Mouse (Mus musculus): ENCODE measurements at regions not wholly inside any gene's neighbourhood (a gene's known extent, or its start where the extent isn't known, plus 50 kb on each side); places are given as distances from the start of the nearest gene placed in this dataset.
A peak's percentile ranks its signal among the peaks of the same experiment; 100 is the strongest.
"Not testable (repeated sequence)": the region's sequence is repeated elsewhere in the genome, so short reads cannot be mapped to it uniquely, and the experiment has no call there.

DNA sequence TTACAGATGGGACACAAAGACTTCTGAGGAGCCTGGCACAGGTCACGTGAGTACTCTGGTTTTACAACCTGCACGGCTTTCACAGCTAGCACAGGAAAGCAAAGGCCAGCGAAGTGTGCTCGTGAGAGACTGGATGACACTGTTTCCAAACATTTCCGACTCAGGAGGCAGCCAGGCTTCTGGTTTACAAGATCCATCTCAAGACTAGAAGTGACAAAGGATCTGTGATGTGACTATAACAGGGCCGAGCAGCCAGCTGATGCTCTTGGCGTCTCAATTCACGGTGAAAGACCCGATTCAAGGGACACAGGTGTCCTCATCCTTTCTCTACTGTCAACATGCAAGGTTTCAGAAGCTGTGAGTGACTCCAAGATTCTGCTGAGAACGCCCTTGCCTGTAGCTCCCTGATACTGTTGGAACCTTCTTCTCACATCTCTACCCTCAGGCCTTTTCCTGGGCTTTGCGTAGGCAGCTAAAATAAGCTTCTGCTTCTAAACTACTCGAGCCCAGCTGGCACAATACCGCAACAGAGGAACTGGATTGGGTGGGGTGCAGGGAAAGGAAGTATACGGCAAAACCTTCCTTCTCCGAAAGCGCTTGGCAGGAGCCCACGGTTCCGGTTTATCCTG, 300.3 kb downstream of the Abcc12 start:
- DNase-seq (ENCODE audit: low spot score in 2 of 2), result peak; percentile 55 to 74

- peak; percentile 45 for DNase-seq (ENCODE audit: low spot score in 2 of 2)
Measured at GRCm38 (mm10) chr8:86275699-86276098, 304.8 kb downstream of the Abcc12 start.

GRCm38 (mm10) chr8:86273811-86274210, 306.7 kb downstream of the Abcc12 start:
- peak; percentile 43 to 66 for DNase-seq (ENCODE audit: low spot score in 2 of 2)

- no peak for DNase-seq (ENCODE audit: low spot score in 2 of 2)
Measured at GRCm38 (mm10) chr8:86272626-86273025, 307.9 kb downstream of the Abcc12 start.

- DNase-seq (ENCODE audit: low spot score in 2 of 2), result peak in 1 of 2 experiments; percentile 14
Measured at GRCm38 (mm10) chr8:86271477-86271876, 309.0 kb downstream of the Abcc12 start.

- no peak for DNase-seq (ENCODE audit: low spot score in 2 of 2)
Measured at GRCm38 (mm10) chr8:86258011-86258410, 322.5 kb downstream of the Abcc12 start.

- DNase-seq (ENCODE audit: low spot score in 2 of 2), result no peak
Measured at GRCm38 (mm10) chr8:86255431-86255830, 325.1 kb downstream of the Abcc12 start.

GRCm38 (mm10) chr8:86254680-86255079, 325.8 kb downstream of the Abcc12 start:
- no peak for DNase-seq (ENCODE audit: low spot score in 2 of 2)

DNA sequence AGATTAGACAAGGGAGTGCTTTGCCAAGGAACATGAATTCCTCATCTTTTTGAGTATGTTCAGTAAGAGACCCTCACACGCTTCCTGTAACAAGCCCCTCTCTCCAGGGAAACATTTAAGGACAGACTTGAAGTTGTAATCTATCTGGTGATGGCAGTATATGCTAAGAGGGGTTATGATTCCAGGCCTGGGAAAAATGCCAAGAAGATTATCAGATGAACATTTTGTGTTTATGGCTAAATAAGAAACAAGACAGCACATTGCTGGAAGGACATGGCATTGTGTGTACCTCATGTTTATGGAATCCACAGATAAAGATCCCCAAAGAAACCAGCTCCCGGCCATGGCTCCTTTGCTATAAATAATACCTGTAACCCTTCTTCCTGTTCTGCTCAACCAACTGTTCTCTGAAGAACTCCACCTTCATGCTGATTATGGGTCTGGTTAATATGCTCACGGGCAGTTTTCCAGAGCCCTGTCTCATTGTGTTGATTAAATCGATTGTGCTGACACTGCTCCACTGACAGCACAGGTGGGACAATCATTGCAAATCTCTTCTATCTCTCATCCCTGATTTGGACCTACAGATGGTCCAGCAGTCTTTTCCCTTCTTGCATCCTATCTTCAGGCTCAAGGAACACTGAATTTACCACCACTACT, 327.7 kb downstream of the Abcc12 start:
- no peak for DNase-seq (ENCODE audit: low spot score in 2 of 2)

- DNase-seq (ENCODE audit: low spot score in 2 of 2), result no peak
Measured at GRCm38 (mm10) chr8:86234696-86235095, 345.8 kb downstream of the Abcc12 start.

- DNase-seq (ENCODE audit: low spot score in 2 of 2), result not testable (repeated sequence)
Measured at GRCm38 (mm10) chr8:86231994-86232393, 348.5 kb downstream of the Abcc12 start.

DNA sequence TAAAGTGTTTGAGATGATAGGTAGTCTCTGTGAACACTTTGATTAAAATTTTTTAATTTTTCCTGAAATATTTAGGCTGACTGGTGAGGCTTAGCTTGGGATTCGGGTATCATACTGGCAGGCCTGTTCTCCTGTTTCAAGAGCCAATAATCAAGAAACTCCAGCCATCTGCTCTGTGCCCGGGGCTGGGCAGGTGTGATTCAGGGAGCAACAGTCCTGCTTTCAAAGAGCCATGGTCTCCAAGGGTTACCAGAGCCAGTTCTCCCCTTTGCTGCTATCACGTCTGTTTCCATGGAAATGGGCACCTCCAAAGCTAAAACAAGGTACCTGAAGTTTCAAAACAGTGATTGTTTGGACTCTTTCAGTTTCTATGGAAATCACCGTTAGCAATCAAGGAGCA, 355.6 kb downstream of the Abcc12 start:
- DNase-seq (ENCODE audit: low spot score in 2 of 2), result no peak

GRCm38 (mm10) chr8:86222715-86223114, 357.8 kb downstream of the Abcc12 start:
- no peak for DNase-seq (ENCODE audit: low spot score in 2 of 2)

- DNase-seq (ENCODE audit: low spot score in 2 of 2), result no peak
Measured at GRCm38 (mm10) chr8:86222228-86222627, 358.3 kb downstream of the Abcc12 start.

DNA sequence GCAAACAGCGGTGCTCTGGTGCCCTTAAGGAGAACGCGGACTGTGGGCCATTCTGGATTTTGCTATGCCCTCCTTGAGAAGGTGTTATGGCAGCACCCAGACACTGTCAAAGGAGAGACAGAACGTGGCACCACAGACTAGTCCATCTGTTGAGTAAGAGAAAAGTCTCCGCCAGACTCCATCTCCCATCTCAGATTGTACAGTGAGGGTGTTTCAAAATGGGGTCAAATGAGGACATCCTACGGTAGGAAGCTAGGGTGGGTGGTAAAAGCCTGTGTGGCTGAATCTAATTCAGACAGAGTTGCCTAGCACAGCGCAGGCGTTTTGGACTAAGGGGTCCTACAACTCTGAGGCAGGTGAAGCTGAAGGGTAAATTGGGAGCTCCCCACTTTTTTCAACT, 366.1 kb downstream of the Abcc12 start:
- peak in 1 of 2 experiments; percentile 30 for DNase-seq (ENCODE audit: low spot score in 2 of 2)

DNA sequence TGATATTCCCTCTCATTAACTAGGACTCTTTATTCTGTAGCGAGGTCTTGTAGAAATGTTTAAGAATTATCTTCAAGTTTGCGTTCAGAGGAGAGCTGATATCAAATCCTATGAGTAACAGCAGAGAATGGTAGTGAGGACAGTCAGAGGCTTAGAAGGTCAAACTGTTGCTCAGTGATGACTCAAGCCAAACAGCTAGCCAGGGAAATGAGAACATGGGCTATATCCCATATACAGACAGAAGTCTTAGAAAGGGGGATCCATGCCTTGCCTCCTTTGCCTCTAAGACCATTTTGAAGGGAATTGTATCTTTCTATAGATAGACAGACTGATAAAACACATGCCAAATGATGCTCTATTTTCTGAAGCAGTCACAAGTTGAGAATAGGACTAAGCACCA, 368.0 kb downstream of the Abcc12 start:
- DNase-seq (ENCODE audit: low spot score in 2 of 2), result no peak

DNA sequence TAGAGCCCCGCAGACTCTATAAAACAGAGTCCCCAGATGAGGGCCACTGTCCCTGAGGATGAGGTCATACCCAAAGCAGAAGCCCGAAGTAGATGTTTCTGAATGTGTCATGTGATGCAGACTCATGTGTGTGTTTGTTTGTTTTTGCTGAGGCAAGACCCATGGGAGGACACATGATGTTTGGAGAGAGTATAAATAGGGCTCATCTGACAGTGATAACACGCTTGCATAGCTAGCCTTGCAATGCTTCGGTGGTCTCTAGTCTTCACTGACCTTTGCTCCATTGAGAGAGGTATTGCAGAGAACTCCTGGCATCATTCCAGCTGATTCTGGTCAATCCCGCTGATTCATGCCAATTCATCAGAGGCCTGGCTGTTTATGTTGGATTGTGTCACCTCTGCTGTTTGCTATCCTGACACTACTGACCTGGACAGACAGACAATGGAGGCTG, 368.1 kb downstream of the Phkb start:
- no peak for DNase-seq (ENCODE audit: low spot score in 2 of 2)

DNA sequence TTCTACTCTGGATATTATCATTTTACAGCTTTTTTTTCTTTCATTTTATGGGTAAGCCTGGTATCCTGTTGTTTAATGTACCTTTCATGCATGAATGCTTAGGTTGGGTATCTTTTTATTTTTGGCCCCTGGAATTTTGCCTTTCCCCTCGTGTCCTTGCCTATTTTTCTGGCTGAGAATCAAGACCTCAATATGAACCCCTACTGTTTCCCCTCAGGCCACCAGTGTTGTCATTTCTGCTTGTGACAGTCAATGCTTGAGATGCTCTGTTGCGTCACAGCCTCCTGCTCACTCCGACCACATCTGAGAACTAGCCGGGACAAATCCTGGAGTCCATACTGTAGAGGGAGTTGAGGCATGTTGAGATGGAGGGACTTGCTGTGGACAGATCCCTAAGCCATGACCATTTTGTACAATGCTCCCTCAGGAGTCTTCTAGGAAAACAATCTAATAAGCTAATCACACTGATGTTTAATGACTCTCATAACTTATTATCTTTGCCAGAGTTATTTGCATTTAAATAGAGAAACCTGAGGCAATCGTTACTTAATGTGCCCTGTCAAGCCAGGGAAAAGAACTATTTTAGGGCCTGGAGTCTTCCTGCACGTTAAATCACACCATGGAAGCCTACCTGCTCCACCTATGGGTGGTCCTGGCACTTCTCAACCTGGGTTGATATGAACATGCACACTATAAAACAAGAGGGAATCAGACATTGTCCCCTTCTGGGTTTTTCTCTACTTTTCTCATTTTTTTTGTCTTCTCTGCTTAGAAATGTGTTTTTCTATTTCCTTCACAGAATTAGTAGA, 363.9 kb downstream of the Phkb start:
- no peak for DNase-seq (ENCODE audit: low spot score in 2 of 2)

- no peak for DNase-seq (ENCODE audit: low spot score in 2 of 2)
Measured at GRCm38 (mm10) chr8:86203107-86203506, 362.3 kb downstream of the Phkb start.

GRCm38 (mm10) chr8:86201830-86202229, 361.1 kb downstream of the Phkb start:
- peak in 1 of 2 experiments; percentile 72 for DNase-seq (ENCODE audit: low spot score in 2 of 2)

- DNase-seq (ENCODE audit: low spot score in 2 of 2), result no peak
Measured at GRCm38 (mm10) chr8:86192262-86192661, 351.5 kb downstream of the Phkb start.

DNA sequence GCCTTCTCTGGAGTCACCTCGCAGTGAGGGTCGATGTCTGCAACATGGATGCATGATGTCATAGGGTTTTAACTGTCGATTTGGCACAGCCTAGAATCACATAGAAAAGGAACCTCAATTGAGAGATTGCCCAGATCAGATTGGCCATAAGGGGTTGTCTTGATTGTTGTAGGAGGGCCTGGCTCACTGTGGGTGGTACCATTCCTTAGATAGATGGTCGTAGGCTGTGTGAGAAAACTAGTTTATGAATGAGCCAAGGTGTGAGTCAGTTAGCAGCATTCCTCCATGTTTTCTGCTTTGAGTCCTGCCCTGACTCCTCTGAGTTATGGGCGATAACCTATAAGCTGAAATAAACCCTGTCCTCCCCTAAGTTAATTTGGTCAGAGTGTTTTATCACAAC, 343.9 kb downstream of the Phkb start:
- DNase-seq (ENCODE audit: low spot score in 2 of 2), result peak; percentile 22 to 43

- no peak for DNase-seq (ENCODE audit: low spot score in 2 of 2)
Measured at GRCm38 (mm10) chr8:86180793-86181192, 340.0 kb downstream of the Phkb start.
